Comparison of ENCODE assay signal across 8 mouse cellular contexts in the genomic region with DNA sequence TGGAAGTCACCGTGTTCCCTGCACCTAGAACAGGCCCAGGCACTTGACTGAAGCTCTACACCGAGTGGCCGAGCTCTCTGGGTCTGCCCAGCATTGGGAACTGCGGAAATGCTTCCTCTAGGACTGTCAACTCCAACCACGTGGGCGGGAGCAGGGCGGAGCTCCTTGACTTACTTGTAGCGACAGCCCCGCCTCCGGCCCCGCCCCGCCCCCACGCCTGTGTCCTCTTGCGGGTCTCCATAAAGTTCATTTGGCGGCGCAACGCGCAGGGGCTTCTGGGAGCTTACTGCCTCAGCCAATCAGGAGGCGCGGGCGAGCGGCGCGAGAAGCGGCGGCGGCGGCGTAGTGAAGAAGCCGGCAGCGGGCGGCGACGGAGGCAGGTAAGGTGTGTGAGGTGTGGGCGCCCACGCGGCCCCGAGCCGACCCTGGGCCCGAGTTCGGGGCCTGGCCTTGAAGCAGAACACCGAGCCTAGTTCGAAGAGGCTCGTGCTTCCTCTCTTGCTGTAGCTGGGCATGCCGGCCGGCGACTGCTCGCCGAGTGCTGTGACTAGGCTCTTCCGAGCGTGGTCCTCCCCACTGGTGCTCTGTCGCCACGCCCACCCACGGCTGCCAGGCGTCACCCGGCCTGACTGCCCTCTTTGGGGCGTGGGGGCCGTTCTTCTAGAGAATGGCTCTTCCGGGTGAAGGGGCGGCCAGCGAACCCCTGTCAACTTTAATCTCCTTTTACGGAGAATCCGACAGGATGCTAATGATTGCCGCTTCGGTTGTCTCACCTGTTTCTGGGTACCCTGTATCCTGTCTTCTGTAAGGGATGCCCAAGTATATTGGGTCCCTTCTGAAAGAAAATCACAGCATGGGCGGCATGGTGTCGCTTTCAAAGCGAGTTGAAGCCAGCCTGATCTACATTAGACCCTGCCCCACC. TPM values are rescaled to one million over a fixed set of nuclear protein-coding genes. Genes with fewer than 3 reads are reported as not detected.
DNase-seq lines count a peak whose midpoint lies in the region; ATAC-seq and TF ChIP-seq lines count a peak whose summit lies in the region.

A gene (plus strand): TSS at position 313 of the 922 bp plus-strand sequence.

- DNase-seq in CD8-positive naive resting alpha-beta T cell, adult 2 months (ENCODE audit: low read depth in 2 of 2, low spot score in 2 of 2): peak; percentile 82 to 85
- DNase-seq in c-Kit-positive CD71-negative TER-119-negative erythroid progenitor cells, embryonic 14.5 days (ENCODE audit: low read depth): peak; percentile 94
- peak; percentile 100 for DNase-seq in forebrain, embryonic 10.5 days (ENCODE audit: extremely low spot score, low spot score)
- peak; percentile 100 for DNase-seq in kidney, postnatal 25 days
- peak; percentile 97 for DNase-seq in liver, embryonic 14.5 days (ENCODE audit: low read depth in 3 of 3, low spot score in 3 of 3)
- DNase-seq in neural tube, embryonic 11.5 days (ENCODE audit: low spot score): peak; percentile 99
- DNase-seq in stomach, postnatal 0 days (ENCODE audit: low spot score): peak; percentile 100

- WGBS in forebrain, embryonic 10.5 days: under 1% methylated on average over 68 of the region's 68 CpGs
- under 1% methylated on average over 58 of the region's 68 CpGs for WGBS in heart, embryonic 15.5 days
- under 1% methylated on average over 68 of the region's 68 CpGs for WGBS in liver, embryonic 14.5 days (ENCODE audit: insufficient replicate concordance)
- under 1% methylated on average over 67 of the region's 68 CpGs for WGBS in neural tube, embryonic 11.5 days
- WGBS in stomach, postnatal 0 days: under 1% methylated on average over 59 of the region's 68 CpGs

- peak within 1 kb of the TSS; percentile 87 for H3K4me3 ChIP-seq in forebrain, embryonic 10.5 days
- H3K4me3 ChIP-seq in heart, embryonic 15.5 days: peak within 1 kb of the TSS; percentile 83
- peak within 1 kb of the TSS; percentile 70 to 91 for H3K4me3 ChIP-seq in liver, embryonic 14.5 days (ENCODE audit: insufficient read depth in 1 of 2, low read depth in 2 of 2, low read length in 2 of 2)
- peak within 1 kb of the TSS; percentile 74 for H3K4me3 ChIP-seq in neural tube, embryonic 11.5 days (ENCODE audit: low read depth, low read length)
- peak within 1 kb of the TSS; percentile 69 for H3K4me3 ChIP-seq in stomach, postnatal 0 days (ENCODE audit: low read depth, low read length)

- ATAC-seq in heart, embryonic 15.5 days (replicated peaks; ENCODE audit: insufficient number of reproducible peaks, insufficient read depth, low FRiP score, low read depth): peak; percentile 97
- peak; percentile 94 for ATAC-seq in liver, embryonic 14.5 days (ENCODE audit: insufficient read depth)
- ATAC-seq in neural tube, embryonic 11.5 days (ENCODE audit: insufficient read depth, low FRiP score, low TSS enrichment): peak; percentile 97
- peak; percentile 98 for ATAC-seq in stomach, postnatal 0 days (ENCODE audit: low FRiP score, low TSS enrichment)

- peaks cover 35% of the 10 kb centered on the region for H3K4me1 ChIP-seq in forebrain, embryonic 10.5 days
- peaks cover 16% of the 10 kb centered on the region for H3K4me1 ChIP-seq in heart, embryonic 15.5 days (replicated peaks)
- H3K4me1 ChIP-seq in liver, embryonic 14.5 days (replicated peaks; ENCODE audit: control insufficient read depth in 2 of 2, insufficient read depth in 2 of 2, low read length in 1 of 2): peaks cover 13 to 15% of the 10 kb centered on the region in 2 experiments
- peaks cover 5% of the 10 kb centered on the region for H3K4me1 ChIP-seq in neural tube, embryonic 11.5 days (ENCODE audit: control insufficient read depth, insufficient read depth, low read length)
- no peaks in the 10 kb centered on the region for H3K4me1 ChIP-seq in stomach, postnatal 0 days (replicated peaks; ENCODE audit: control insufficient read depth, insufficient read depth)

- H3K36me3 ChIP-seq in forebrain, embryonic 10.5 days (replicated peaks): no peaks in the 10 kb centered on the region
- H3K36me3 ChIP-seq in heart, embryonic 15.5 days: no peaks in the 10 kb centered on the region
- H3K36me3 ChIP-seq in liver, embryonic 14.5 days (replicated peaks; ENCODE audit: control insufficient read depth, insufficient read depth, low read depth): no peaks in the 10 kb centered on the region
- H3K36me3 ChIP-seq in neural tube, embryonic 11.5 days (ENCODE audit: control insufficient read depth, insufficient read depth, low read length): no peaks in the 10 kb centered on the region
- H3K36me3 ChIP-seq in stomach, postnatal 0 days (ENCODE audit: control insufficient read depth, insufficient read depth, low read length): no peaks in the 10 kb centered on the region

- no peaks in the 10 kb centered on the region for H3K27me3 ChIP-seq in forebrain, embryonic 10.5 days (ENCODE audit: poor library complexity, severe bottlenecking)
- H3K27me3 ChIP-seq in heart, embryonic 15.5 days: no peaks in the 10 kb centered on the region
- H3K27me3 ChIP-seq in liver, embryonic 14.5 days (ENCODE audit: control insufficient read depth, insufficient read depth, low read length): no peaks in the 10 kb centered on the region
- H3K27me3 ChIP-seq in neural tube, embryonic 11.5 days (ENCODE audit: control insufficient read depth, insufficient read depth, low read length): no peaks in the 10 kb centered on the region
- no peaks in the 10 kb centered on the region for H3K27me3 ChIP-seq in stomach, postnatal 0 days (ENCODE audit: control insufficient read depth, insufficient read depth, low read length)

- no peak for TF ChIP-seq CTCF in liver, embryonic 14.5 days (IDR thresholded peaks at IDR 0.05; ENCODE audit: low read depth)
- TF ChIP-seq CTCF in stomach, postnatal 0 days (IDR thresholded peaks at IDR 0.05; ENCODE audit: low read depth): no peak

- no peaks in the 10 kb centered on the region for H3K9me3 ChIP-seq in forebrain, embryonic 10.5 days
- H3K9me3 ChIP-seq in heart, embryonic 15.5 days (replicated peaks): no peaks in the 10 kb centered on the region
- no peaks in the 10 kb centered on the region for H3K9me3 ChIP-seq in liver, embryonic 14.5 days (ENCODE audit: control insufficient read depth, low read length)
- no peaks in the 10 kb centered on the region for H3K9me3 ChIP-seq in neural tube, embryonic 11.5 days (ENCODE audit: control insufficient read depth, low read length)
- no peaks in the 10 kb centered on the region for H3K9me3 ChIP-seq in stomach, postnatal 0 days (ENCODE audit: control insufficient read depth, low read length)

- peak within 1 kb of the TSS; percentile 72 for H3K4me2 ChIP-seq in heart, embryonic 15.5 days
- peak within 1 kb of the TSS; percentile 90 for H3K4me2 ChIP-seq in liver, embryonic 14.5 days (ENCODE audit: low read depth)
- H3K4me2 ChIP-seq in neural tube, embryonic 11.5 days (ENCODE audit: low read depth): peak within 1 kb of the TSS; percentile 82
- H3K4me2 ChIP-seq in stomach, postnatal 0 days (replicated peaks; ENCODE audit: low read depth): peak within 1 kb of the TSS; percentile 80

- H3K9ac ChIP-seq in heart, embryonic 15.5 days: peak within 1 kb of the TSS; percentile 81
- H3K9ac ChIP-seq in liver, embryonic 14.5 days (replicated peaks): peak within 1 kb of the TSS; percentile 73
- H3K9ac ChIP-seq in neural tube, embryonic 11.5 days (ENCODE audit: low read length): peak within 1 kb of the TSS; percentile 70
- H3K9ac ChIP-seq in stomach, postnatal 0 days (ENCODE audit: low read length): peak within 1 kb of the TSS; percentile 76

- H3K27ac ChIP-seq in forebrain, embryonic 10.5 days: peak within 1 kb of the TSS; percentile 88
- peak within 1 kb of the TSS; percentile 73 for H3K27ac ChIP-seq in heart, embryonic 15.5 days
- H3K27ac ChIP-seq in liver, embryonic 14.5 days: peak within 1 kb of the TSS; percentile 47
- no peak within 1 kb of the TSS for H3K27ac ChIP-seq in neural tube, embryonic 11.5 days (ENCODE audit: low read depth, low read length)
- peak within 1 kb of the TSS; percentile 73 for H3K27ac ChIP-seq in stomach, postnatal 0 days (replicated peaks)

- TF ChIP-seq EP300 in liver, embryonic 14.5 days (IDR thresholded peaks at IDR 0.05; ENCODE audit: low read depth): no peak; the same call in 1 of the 2 replicates
- TF ChIP-seq EP300 in stomach, postnatal 0 days (optimal IDR thresholded peaks at IDR 0.05): no peak

RNA-seq across cellular contexts. Expression of the gene that starts here (rescaled TPM):
- 155 and 164 TPM in 2 replicates for polyA plus RNA-seq in forebrain, embryonic 10.5 days (2016; fragmentation: Nextera tagmentation; extraction: Ambion mirVana)
- polyA plus RNA-seq in heart, embryonic 15.5 days (2015; fragmentation: Nextera tagmentation; extraction: Ambion mirVana): 51.6 and 60.7 TPM in 2 replicates
- 23.2 and 28.2 TPM in 2 replicates for polyA plus RNA-seq in liver, embryonic 14.5 days (2012; rRNA removed)
- 38.7 and 43.2 TPM in 2 replicates for polyA plus RNA-seq in liver, embryonic 14.5 days (2014; fragmentation: Nextera tagmentation; extraction: Ambion mirVana)
- 118 and 121 TPM in 2 replicates for polyA plus RNA-seq in neural tube, embryonic 11.5 days (2014; fragmentation: Nextera tagmentation; extraction: Ambion mirVana)
- 26.2 and 28.1 TPM in 2 replicates for polyA plus RNA-seq in stomach, postnatal 0 days (2015; fragmentation: Nextera tagmentation; extraction: Ambion mirVana)
